Mouse (Mus musculus) spleen, adult 2 months (tissue): ENCODE results near the gene Ifnlr1. TPM values are rescaled to one million over a fixed set of nuclear protein-coding genes. Genes with fewer than 3 reads are reported as not detected.

ENCODE experiments used
- DNase-seq, 2 experiments: peaks; one replicate each; pipeline versions ENCODE4 v3.0.0 to v3.0.0-alpha.2; 2012 to 2021; ENCODE audit warnings: low spot score in 2 of 2, low read depth in 1 of 2
- H3K27ac ChIP-seq: fragments of 200-500 bp; 2 replicates; pipeline ENCODE4 v1.5.1; 2012; ENCODE audit warnings: low read length, inconsistent platforms; ENCODE audit not compliant: insufficient read depth
- H3K27me3 ChIP-seq: fragments of 200-500 bp; 2 replicates; pipeline ENCODE4 v1.6.1; 2012; ENCODE audit warnings: mild to moderate bottlenecking, moderate library complexity, low read length, inconsistent platforms; ENCODE audit not compliant: control insufficient read depth, insufficient read depth
- H3K36me3 ChIP-seq: fragments of 200-500 bp; 2 replicates; pipeline ENCODE4 v1.6.1; 2012; ENCODE audit warnings: mild to moderate bottlenecking, low read length, inconsistent platforms; ENCODE audit not compliant: control insufficient read depth, insufficient read depth
- H3K4me1 ChIP-seq: fragments of 200-500 bp; 2 replicates; pipeline ENCODE4 v1.6.1; 2011; ENCODE audit warnings: inconsistent platforms; ENCODE audit not compliant: control insufficient read depth, insufficient read depth, insufficient read length
- H3K4me3 ChIP-seq: fragments of 200-500 bp; 2 replicates; pipeline ENCODE4 v1.5.1; 2011; ENCODE audit warnings: mild to moderate bottlenecking, inconsistent platforms; ENCODE audit not compliant: insufficient read depth, insufficient read length; ENCODE audit errors: extremely low read depth
- CTCF ChIP-seq: fragments of 200-500 bp; IDR thresholded peaks from 2 replicates; pipeline ENCODE4 v1.5.1; 2011; ENCODE audit warnings: mild to moderate bottlenecking, inconsistent platforms; ENCODE audit not compliant: insufficient read depth, insufficient read length, insufficient replicate concordance; ENCODE audit errors: extremely low read depth
- POLR2A ChIP-seq: fragments of 200-500 bp; IDR thresholded peaks from 2 replicates; pipeline ENCODE4 v1.6.1; 2011; ENCODE audit warnings: low read depth, low read length, inconsistent platforms
- WGBS: fragments of 180-500 bp; shearing (Covaris S2); methylation state at CpG from one replicate; pipeline ENCODE4 v1.1.7; 2018; 5-methylcytosine and 5-hydroxymethylcytosine counted together
- polyA plus RNA-seq: library from polyadenylated mRNA; depleted of rRNA; stranded (reverse); fragments of >200 nt; gene quantifications from 2 replicates; pipeline ENCODE4 v1.2.3, GENCODE M21; 2012; rRNA removed

Ifnlr1 gene
- polyA plus RNA-seq, 1 experiment = 0.78 TPM

- no peak overlapping the region for H3K27ac ChIP-seq
- TF ChIP-seq POLR2A = no peak
- no peak for TF ChIP-seq CTCF
- H3K4me1 ChIP-seq = no peaks in the 10 kb centered on the region
- no peak overlapping the region for H3K4me3 ChIP-seq
- no peaks in the 10 kb centered on the region for H3K36me3 ChIP-seq
- H3K27me3 ChIP-seq = no peaks in the 10 kb centered on the region
- whole genome bisulfite sequencing = 78% methylated on average over 7 of the region's 7 CpGs
- no peak for DNase-seq
Observed at GRCm38 (mm10) chr4:135752106-135752778, 66.2 kb downstream of the Ifnlr1 start.

GRCm38 (mm10) chr4:135752779-135753164 lies 66.7 kb downstream of the Ifnlr1 start:
- no peak overlapping the region for H3K27ac ChIP-seq
- H3K4me3 ChIP-seq = no peak overlapping the region
- H3K27me3 ChIP-seq = no peaks in the 10 kb centered on the region
- WGBS = 85% methylated on average over 8 of the region's 8 CpGs
- no peak for DNase-seq
- no peaks in the 10 kb centered on the region for H3K36me3 ChIP-seq
- no peak for TF ChIP-seq CTCF
- no peaks in the 10 kb centered on the region for H3K4me1 ChIP-seq

Other genes with a start within 250 kb of the Ifnlr1 start
- 0.02 and 0.04 TPM in 2 replicates for gene Stpg1, start 191.5 kb upstream of the Ifnlr1 start, polyA plus RNA-seq
- 23.5 and 29.0 TPM in 2 replicates for gene Nipal3, start 191.2 kb upstream of the Ifnlr1 start, polyA plus RNA-seq
- 0.12 and 0.14 TPM in 2 replicates for gene Grhl3, start 112.7 kb upstream of the Ifnlr1 start, polyA plus RNA-seq
- gene Il22ra1, start 41.9 kb downstream of the Ifnlr1 start, polyA plus RNA-seq = 0.67 and 0.76 TPM in 2 replicates
- 0.20 and 0.22 TPM in 2 replicates for gene Myom3, start 73.4 kb downstream of the Ifnlr1 start, polyA plus RNA-seq
- 68.0 and 109 TPM in 2 replicates for gene Srsf10, start 169.5 kb downstream of the Ifnlr1 start, polyA plus RNA-seq
- gene Pnrc2, start 187.6 kb downstream of the Ifnlr1 start, polyA plus RNA-seq = 12.2 and 14.7 TPM in 2 replicates
- gene Cnr2, start 209.1 kb downstream of the Ifnlr1 start, polyA plus RNA-seq = 44.8 and 47.2 TPM in 2 replicates
- 45.7 TPM in 2 replicates for gene Fuca1, start 234.4 kb downstream of the Ifnlr1 start, polyA plus RNA-seq